Mouse (Mus musculus) ES-Bruce4 (cell line): ENCODE measurements around the gene Ptges2.

Experiments
- CTCF ChIP-seq: IDR thresholded peaks from one replicate; pipeline ENCODE4 v1.8.1; 2011; ENCODE audit warnings: low read depth, low read length
- EP300 ChIP-seq: IDR thresholded peaks from 2 replicates; pipeline ENCODE4 v1.6.1; 2011; ENCODE audit warnings: low read depth, low read length; ENCODE audit not compliant: insufficient read depth
- POLR2A ChIP-seq: IDR thresholded peaks from one replicate; pipeline ENCODE4 v1.8.1; 2011; ENCODE audit warnings: low read length; ENCODE audit not compliant: insufficient read depth

GRCm38 (mm10) chr2:32428262-32428722, 32.6 kb downstream of the Ptges2 start:
- TF ChIP-seq CTCF (no peak), EP300 (no peak), POLR2A (no peak)
